18 mouse cellular contexts compared by ENCODE assay signal in the genomic region with DNA sequence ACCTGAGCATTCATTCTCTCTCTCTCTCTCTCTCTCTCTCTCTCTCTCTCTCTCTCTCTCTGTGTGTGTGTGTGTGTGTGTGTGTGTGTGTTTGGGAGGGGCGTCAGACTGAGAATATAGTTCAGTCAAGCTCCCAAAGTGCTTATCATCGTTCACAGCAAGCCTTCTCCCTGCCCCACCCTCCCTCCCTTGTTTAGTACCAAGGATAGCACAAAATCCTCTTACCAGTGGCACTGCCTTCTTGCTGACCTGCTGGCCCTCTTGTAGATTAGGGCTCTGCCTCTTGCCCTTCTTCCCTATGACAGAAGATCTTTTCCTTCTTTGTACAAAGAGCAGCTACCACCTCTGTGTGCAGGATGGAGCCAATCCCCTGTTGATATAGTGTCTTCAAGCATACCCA.
DNase-seq lines count a peak whose midpoint lies in the region; ATAC-seq and TF ChIP-seq lines count a peak whose summit lies in the region.
"Had no signal": no experiment of that assay in that cellular context is flagged by ENCODE, and none has a peak within 500 bp of the region (broad histone marks: within the 10 kb centered on the region; RNA-seq: fewer than 3 reads in every experiment).

No protein-coding gene starts in this region.

- peak overlapping the region; percentile 58 for H3K4me2 ChIP-seq in heart, embryonic 12.5 days
- H3K4me2 ChIP-seq in liver, embryonic 14.5 days (ENCODE audit: low read depth): peak overlapping the region; percentile 81
- H3K4me2 ChIP-seq: hindbrain, embryonic 15.5 days; limb, embryonic 15.5 days; midbrain, embryonic 13.5 days had no signal

- no peaks in the 10 kb centered on the region for H3K27me3 ChIP-seq in heart, embryonic 12.5 days (replicated peaks)
- no peaks in the 10 kb centered on the region for H3K27me3 ChIP-seq in liver, embryonic 14.5 days (ENCODE audit: control insufficient read depth, insufficient read depth, low read length)
- H3K27me3 ChIP-seq: hindbrain, embryonic 15.5 days; limb, embryonic 15.5 days; midbrain, embryonic 13.5 days had no signal

- H3K27ac ChIP-seq in heart, embryonic 12.5 days (ENCODE audit: poor library complexity, severe bottlenecking): peak overlapping the region; percentile 94
- peak overlapping the region; percentile 84 for H3K27ac ChIP-seq in liver, embryonic 14.5 days
- H3K27ac ChIP-seq: hindbrain, embryonic 15.5 days; limb, embryonic 15.5 days; midbrain, embryonic 13.5 days had no signal

- H3K4me1 ChIP-seq in heart, embryonic 12.5 days (replicated peaks): peaks cover 82% of the 10 kb centered on the region
- H3K4me1 ChIP-seq in liver, embryonic 14.5 days (replicated peaks; ENCODE audit: control insufficient read depth in 2 of 2, insufficient read depth in 2 of 2, low read length in 1 of 2): peaks cover 47 to 57% of the 10 kb centered on the region in 2 experiments
- H3K4me1 ChIP-seq: midbrain, embryonic 13.5 days had no signal

- H3K9me3 ChIP-seq in heart, embryonic 12.5 days (replicated peaks): no peaks in the 10 kb centered on the region
- no peaks in the 10 kb centered on the region for H3K9me3 ChIP-seq in liver, embryonic 14.5 days (ENCODE audit: control insufficient read depth, low read length)
- H3K9me3 ChIP-seq: hindbrain, embryonic 15.5 days; limb, embryonic 15.5 days; midbrain, embryonic 13.5 days had no signal

- ATAC-seq in heart, embryonic 12.5 days (ENCODE audit: insufficient number of reproducible peaks, low FRiP score): peak; percentile 72
- peak; percentile 89 for ATAC-seq in liver, embryonic 14.5 days (ENCODE audit: insufficient read depth)
- ATAC-seq: forebrain, postnatal 0 days; midbrain, embryonic 13.5 days had no signal

- DNase-seq in heart, postnatal 14 days: no peak
- peak; percentile 5 for DNase-seq in A20 (ENCODE audit: low read depth, low spot score)
- DNase-seq in c-Kit-negative CD71-positive TER-119-positive erythroid progenitor cells, embryonic 14.5 days (ENCODE audit: low read depth, low spot score): peak; percentile 59
- DNase-seq in liver, embryonic 14.5 days (ENCODE audit: low read depth in 3 of 3, low spot score in 3 of 3): peak; percentile 67 to 72 (median 68)
- DNase-seq in ovary, postnatal 10 days (ENCODE audit: low spot score): no peak
- no peak for DNase-seq in Muller cell, postnatal 12 days (ENCODE audit: inconsistent ontology term)
- DNase-seq: cerebellum, adult 9-11 months; embryo, embryonic 11 days; forebrain, postnatal 0 days; gastrocnemius, postnatal 14 days; kidney, adult 18-20 months; kidney, postnatal 36 days; lung, postnatal 36 days; right cerebral cortex, postnatal 14 days had no signal

- H3K9ac ChIP-seq in heart, embryonic 12.5 days: no peak overlapping the region
- H3K9ac ChIP-seq in liver, embryonic 14.5 days (replicated peaks): peak overlapping the region; percentile 59
- H3K9ac ChIP-seq: forebrain, postnatal 0 days; hindbrain, embryonic 15.5 days; limb, embryonic 15.5 days; midbrain, embryonic 13.5 days had no signal

- H3K36me3 ChIP-seq in heart, embryonic 12.5 days: no peaks in the 10 kb centered on the region
- H3K36me3 ChIP-seq in liver, embryonic 14.5 days (replicated peaks; ENCODE audit: control insufficient read depth, insufficient read depth, low read depth): no peaks in the 10 kb centered on the region
- H3K36me3 ChIP-seq: hindbrain, embryonic 15.5 days; limb, embryonic 15.5 days; midbrain, embryonic 13.5 days had no signal

- 17% methylated on average over 2 of the region's 2 CpGs for WGBS in heart, embryonic 12.5 days
- WGBS in liver, embryonic 14.5 days (ENCODE audit: insufficient replicate concordance): 16% methylated on average over 2 of the region's 2 CpGs

- TF ChIP-seq CTCF in liver, embryonic 14.5 days (IDR thresholded peaks at IDR 0.05; ENCODE audit: low read depth): no peak

- peak; percentile 63 for TF ChIP-seq EP300 in liver, embryonic 14.5 days (IDR thresholded peaks at IDR 0.05; ENCODE audit: low read depth)

- H3K4me3 ChIP-seq in heart, embryonic 12.5 days: 0 out of 2 replicates have a peak overlapping the region, but pooled peaks have one; percentile 11
- H3K4me3 ChIP-seq in liver, embryonic 14.5 days (ENCODE audit: insufficient read depth in 1 of 2, low read depth in 2 of 2, low read length in 2 of 2): peak overlapping the region; percentile 11 to 17; a peak in 3 of 4 replicates
- H3K4me3 ChIP-seq: hindbrain, embryonic 15.5 days; limb, embryonic 15.5 days; midbrain, embryonic 13.5 days had no signal

- intact Hi-C loops in heart, postnatal 14 days (cut with DNase I): no loop called here

Comparison
In these comparisons a context has a peak if more than half of its experiments do, and no peak if none do; other contexts are left out.
1. DNase-seq: peak in A20 (single experiment), c-Kit-negative CD71-positive TER-119-positive erythroid progenitor cells, embryonic 14.5 days (single experiment) and liver, embryonic 14.5 days (3 of 3); none in heart, postnatal 14 days (0 of 2), ovary, postnatal 10 days (single experiment) and Muller cell, postnatal 12 days (single experiment).